Mouse (Mus musculus) limb, embryonic 14.5 days (tissue): ENCODE data around the gene Mettl7a1. TPM values are rescaled to one million over a fixed set of nuclear protein-coding genes. Genes with fewer than 3 reads are reported as not detected.
"Not testable (repeated sequence)": the region's sequence is repeated elsewhere in the genome, so short reads cannot be mapped to it uniquely, and the experiment has no call there.

ENCODE experiments used
- ATAC-seq: fragments of 200-750 bp; cut with Nextera tagmentation; 2 replicates; pipeline ENCODE4 v1.8.0; 2017; ENCODE audit warnings: low read depth, moderate number of reproducible peaks, moderate TSS enrichment; ENCODE audit not compliant: low FRiP score
- DNase-seq: peaks from one replicate; pipeline ENCODE4 v3.0.0-alpha.2; 2015; ENCODE audit warnings: low spot score
- H3K27ac ChIP-seq: fragments of 300-500 bp; sonication (generic); replicated peaks from 2 replicates; pipeline ENCODE4 v1.5.1; 2014; ENCODE audit warnings: low read depth, mild to moderate bottlenecking, low read length, moderate library complexity, mixed read lengths
- H3K27me3 ChIP-seq: fragments of 300-500 bp; sonication (generic); 2 replicates; pipeline ENCODE4 v1.6.1; 2014; ENCODE audit warnings: low read length, mixed read lengths; ENCODE audit not compliant: control insufficient read depth, insufficient read depth
- H3K36me3 ChIP-seq: fragments of 300-500 bp; sonication (generic); 2 replicates; pipeline ENCODE4 v1.6.1; 2014; ENCODE audit warnings: mild to moderate bottlenecking, low read length, moderate library complexity, mixed read lengths; ENCODE audit not compliant: control insufficient read depth, insufficient read depth
- H3K4me1 ChIP-seq: fragments of 300-500 bp; sonication (generic); 2 replicates; pipeline ENCODE4 v1.6.1; 2014; ENCODE audit warnings: antibody characterized with exemption, low read length, mixed read lengths; ENCODE audit not compliant: control insufficient read depth, insufficient read depth
- H3K4me2 ChIP-seq: fragments of 300-500 bp; sonication (generic); replicated peaks from 2 replicates; pipeline ENCODE4 v1.6.1; 2014; ENCODE audit warnings: low read depth, mild to moderate bottlenecking, low read length, moderate library complexity; ENCODE audit not compliant: severe bottlenecking
- H3K4me3 ChIP-seq: fragments of 300-500 bp; sonication (generic); replicated peaks from 2 replicates; pipeline ENCODE4 v1.5.1; 2014; ENCODE audit warnings: low read length
- H3K9ac ChIP-seq: fragments of 300-500 bp; sonication (generic); 2 replicates; pipeline ENCODE4 v1.6.1; 2014; ENCODE audit warnings: mild to moderate bottlenecking, low read depth, low read length, moderate library complexity; ENCODE audit not compliant: severe bottlenecking
- H3K9me3 ChIP-seq: fragments of 300-500 bp; sonication (generic); 2 replicates; pipeline ENCODE4 v1.6.1; 2016; ENCODE audit warnings: low read length; ENCODE audit not compliant: control insufficient read depth
- POLR2A ChIP-seq: fragments of 200-500 bp; IDR thresholded peaks from 2 replicates; pipeline ENCODE4 v1.8.0; 2012; ENCODE audit warnings: inconsistent platforms, mild to moderate bottlenecking, moderate library complexity, borderline replicate concordance; ENCODE audit not compliant: insufficient read depth, insufficient read length; ENCODE audit errors: extremely low read depth
- WGBS: fragments of 180-500 bp; shearing (Covaris S2); extraction: QIAGEN DNeasy Blood & Tissue Kit; methylation state at CpG from one replicate; pipeline ENCODE4 v1.1.7; 2014; 5-methylcytosine and 5-hydroxymethylcytosine counted together
- polyA plus RNA-seq, 2 experiments: library from polyadenylated mRNA; depleted of rRNA in 1 of 2; stranded (reverse) in 1 of 2; unstranded in 1 of 2; fragments of >200 nt; fragmentation: Nextera tagmentation in 1 of 2; extraction: Ambion mirVana in 1 of 2; gene quantifications; 2 replicates each; pipeline versions ENCODE4 v1.2.1 to v1.2.3; 2012 to 2014

Mettl7a1 gene
- polyA plus RNA-seq, 2 experiments = 3.0 to 14.9 TPM

DNA sequence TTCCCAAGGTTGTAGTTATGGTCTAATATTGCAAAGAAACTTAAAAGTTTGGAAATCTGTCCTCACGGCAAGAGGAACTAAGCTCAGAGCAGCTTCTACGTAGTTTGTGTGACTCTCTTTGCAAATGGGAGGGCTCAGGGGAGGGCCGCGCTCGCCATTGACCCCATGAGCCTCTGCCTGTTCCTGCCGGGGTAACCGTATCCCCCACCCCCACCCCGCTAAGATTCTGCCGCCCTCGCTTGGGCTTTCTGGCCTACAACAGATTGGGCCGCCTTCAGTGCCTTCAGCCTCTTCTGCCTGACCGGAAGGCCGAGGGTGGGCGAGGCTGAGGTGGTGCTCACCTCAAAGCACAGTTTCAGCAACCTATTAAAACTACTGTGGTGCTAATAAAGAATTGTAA, 32.5 kb upstream of the Mettl7a1 start:
- H3K9me3 ChIP-seq = no peaks in the 10 kb centered on the region
- no peaks in the 10 kb centered on the region for H3K4me1 ChIP-seq
- H3K27ac ChIP-seq = no peak overlapping the region
- ATAC-seq (no peak), DNase-seq (no peak)
- H3K9ac ChIP-seq = no peak overlapping the region
- H3K36me3 ChIP-seq = no peaks in the 10 kb centered on the region
- H3K4me3 ChIP-seq = no peak overlapping the region
- H3K27me3 ChIP-seq = no peaks in the 10 kb centered on the region
- no peak overlapping the region for H3K4me2 ChIP-seq
- 67% methylated on average over 14 of the region's 14 CpGs for whole genome bisulfite sequencing
- TF ChIP-seq POLR2A = no peak

GRCm38 (mm10) chr15:100273791-100274308, 30.1 kb upstream of the Mettl7a1 start:
- WGBS = 95% methylated on average over 4 of the region's 4 CpGs
- not testable (repeated sequence) for H3K4me1 ChIP-seq, ATAC-seq, H3K27me3 ChIP-seq, H3K9ac ChIP-seq, DNase-seq, H3K9me3 ChIP-seq, H3K4me3 ChIP-seq, H3K27ac ChIP-seq, H3K36me3 ChIP-seq, H3K4me2 ChIP-seq

GRCm38 (mm10) chr15:100274790-100275559, 29.0 kb upstream of the Mettl7a1 start:
- TF ChIP-seq POLR2A = no peak
- Histone ChIP-seq H3K27ac (no peak overlapping the region), H3K9me3 (no peaks in the 10 kb centered on the region), H3K4me1 (no peaks in the 10 kb centered on the region), H3K4me3 (no peak overlapping the region), H3K36me3 (no peaks in the 10 kb centered on the region), H3K4me2 (no peak overlapping the region), H3K9ac (no peak overlapping the region), H3K27me3 (no peaks in the 10 kb centered on the region)
- ATAC-seq (no peak), DNase-seq (no peak)
- 88% methylated on average over 7 of the region's 7 CpGs for WGBS

- H3K9me3 ChIP-seq = no peaks in the 10 kb centered on the region
- no peaks in the 10 kb centered on the region for H3K4me1 ChIP-seq
- H3K27ac ChIP-seq = no peak overlapping the region
- no peak overlapping the region for H3K9ac ChIP-seq
- no peaks in the 10 kb centered on the region for H3K27me3 ChIP-seq
- H3K4me2 ChIP-seq = no peak overlapping the region
- H3K36me3 ChIP-seq = no peaks in the 10 kb centered on the region
- WGBS = 95% methylated on average over 4 of the region's 4 CpGs
- ATAC-seq (no peak), DNase-seq (no peak)
- H3K4me3 ChIP-seq = no peak overlapping the region
- TF ChIP-seq POLR2A = no peak
These were observed 27.5 kb upstream of the Mettl7a1 start for GRCm38 (mm10) chr15:100276403-100276802.

DNA sequence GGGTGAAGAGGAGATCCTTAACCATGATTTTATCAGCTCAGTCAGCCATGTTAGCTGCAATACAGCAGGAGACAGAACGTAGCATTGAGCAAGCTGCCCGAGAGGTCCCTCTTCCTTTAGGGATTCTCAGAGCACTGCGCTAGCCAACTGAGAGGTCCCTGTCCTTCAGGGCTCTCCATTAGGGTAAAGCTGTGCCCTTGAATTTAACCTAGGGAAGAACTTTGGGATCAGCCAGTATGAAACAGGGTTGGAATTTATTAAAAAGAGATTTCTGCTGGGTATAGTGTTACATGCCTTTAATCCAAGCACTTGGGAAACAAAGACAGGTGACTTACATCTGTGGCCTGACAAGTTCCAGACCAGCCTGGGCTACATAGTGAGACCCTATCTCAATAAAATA, 26.4 kb upstream of the Mettl7a1 start:
- no peak for DNase-seq
- H3K27ac ChIP-seq = no peak overlapping the region
- H3K27me3 ChIP-seq = no peaks in the 10 kb centered on the region
- no peak overlapping the region for H3K4me2 ChIP-seq
- H3K9me3 ChIP-seq = no peaks in the 10 kb centered on the region
- no peaks in the 10 kb centered on the region for H3K4me1 ChIP-seq
- H3K36me3 ChIP-seq = no peaks in the 10 kb centered on the region
- 95% methylated on average over 3 of the region's 3 CpGs for WGBS
- ATAC-seq = no peak
- no peak overlapping the region for H3K9ac ChIP-seq
- TF ChIP-seq POLR2A = no peak
- no peak overlapping the region for H3K4me3 ChIP-seq

DNA sequence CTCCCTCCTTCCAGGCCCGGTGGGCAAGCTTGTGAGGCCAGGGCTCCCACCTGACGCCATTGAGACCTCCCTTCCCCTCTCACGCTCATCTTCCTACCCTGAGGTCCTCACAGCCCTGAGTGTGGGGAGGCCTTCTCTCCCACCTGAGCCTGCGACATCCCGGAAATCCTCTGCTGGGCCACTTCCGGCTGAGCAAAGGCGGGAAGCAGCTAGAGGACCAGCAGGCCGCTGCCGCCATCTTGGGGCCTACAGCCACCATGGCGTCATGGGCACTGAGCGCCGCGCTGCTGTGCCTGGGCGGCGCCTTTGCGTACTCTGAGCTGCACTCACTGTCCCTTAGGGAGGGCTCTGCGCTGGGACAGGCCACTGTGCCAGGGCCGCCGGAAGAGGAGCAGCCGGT, 23.3 kb upstream of the Mettl7a1 start, which contains the start of gene Tmprss12:
TSS of gene Tmprss12 (plus strand) at position 212 of the 400 bp plus-strand sequence.
- Histone ChIP-seq H3K4me2 (no peak within 1 kb of the TSS), H3K27ac (no peak within 1 kb of the TSS), H3K4me1 (no peaks in the 10 kb centered on the region), H3K27me3 (no peaks in the 10 kb centered on the region), H3K9me3 (no peaks in the 10 kb centered on the region), H3K9ac (no peak within 1 kb of the TSS), H3K36me3 (no peaks in the 10 kb centered on the region), H3K4me3 (no peak within 1 kb of the TSS)
- 95% methylated on average over 20 of the region's 20 CpGs for WGBS
- DNase-seq (no peak), ATAC-seq (no peak)
- no peak for TF ChIP-seq POLR2A
